Mouse (Mus musculus) liver, postnatal 0 days (tissue): Measurements from ENCODE around the gene Asah2.

Source experiments
- CTCF ChIP-seq: sonication (generic); IDR thresholded peaks from 2 replicates; pipeline ENCODE4 v1.5.1; 2016; ENCODE audit warnings: antibody characterized with exemption, low read depth
- EP300 ChIP-seq: IDR thresholded peaks from 2 replicates; pipeline ENCODE4 v1.6.1; 2016; ENCODE audit warnings: antibody characterized with exemption, low read depth, mild to moderate bottlenecking

- no peak for TF ChIP-seq CTCF
- no peak for TF ChIP-seq EP300
These were observed 40.3 kb downstream of the Asah2 start for GRCm38 (mm10) chr19:32067669-32068068.
